Mouse (Mus musculus) layer of hippocampus, adult 8-10 months (tissue): ENCODE data around the gene Zfp207. TPM values are rescaled to one million over a fixed set of nuclear protein-coding genes. Genes with fewer than 3 reads are reported as not detected.
"Not testable (repeated sequence)": the region's sequence is repeated elsewhere in the genome, so short reads cannot be mapped to it uniquely, and the experiment has no call there.

Source experiments
- DNase-seq, 2 experiments: peaks; one replicate each; pipeline ENCODE4 v3.0.0; 2022; ENCODE audit warnings: low spot score in 2 of 2
- total RNA-seq, 4 experiments: library from RNA; stranded (reverse); gene quantifications; 2 replicates each; pipeline ENCODE4 v1.2.4; 2022

Zfp207 gene
- total RNA-seq = 100 to 1,000 TPM; 119 to 202 (median 151) TPM

- DNase-seq = peak; percentile 95 to 98
These were observed at the start of gene Zfp207 for GRCm38 (mm10) chr11:80383019-80383625. TSS of gene Zfp207 (plus strand) at chr11:80383279.

DNA sequence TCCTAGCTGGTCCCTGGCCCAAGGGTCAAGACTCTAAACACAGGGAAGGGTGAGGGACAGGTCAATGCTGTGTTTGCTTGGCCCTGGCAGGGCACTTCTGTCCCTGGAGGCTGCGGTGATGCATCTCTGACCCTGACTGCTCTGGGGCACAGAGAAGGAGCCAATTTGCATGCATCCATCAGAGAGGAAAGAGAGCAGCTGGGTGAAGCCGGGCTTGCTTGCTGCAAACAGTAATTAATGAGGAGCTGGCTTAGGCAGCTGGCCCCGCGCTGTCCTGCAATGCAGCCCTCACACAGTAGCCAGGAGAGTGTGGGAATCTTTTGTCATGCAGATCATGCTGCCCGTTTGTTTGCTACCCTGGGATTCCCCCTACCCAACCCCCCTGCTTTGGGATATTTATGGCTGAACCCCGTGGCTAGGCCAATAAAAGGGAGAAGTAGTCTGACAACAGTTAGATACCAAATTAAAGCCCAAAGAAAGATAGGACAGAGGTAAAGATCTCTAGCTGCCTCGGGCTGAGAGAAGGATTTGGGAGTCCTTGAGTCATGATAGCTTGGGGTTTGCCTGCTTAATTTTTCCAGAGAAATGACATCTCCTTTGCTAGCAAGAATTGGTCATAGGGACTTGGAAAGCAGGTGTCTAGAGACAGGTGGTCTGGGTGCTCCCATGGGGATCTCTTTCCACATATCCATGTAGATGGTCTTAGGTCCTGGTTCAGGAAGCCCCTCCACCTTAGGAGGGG lies 47.3 kb upstream of the Zfp207 start:
- no peak for DNase-seq

DNA sequence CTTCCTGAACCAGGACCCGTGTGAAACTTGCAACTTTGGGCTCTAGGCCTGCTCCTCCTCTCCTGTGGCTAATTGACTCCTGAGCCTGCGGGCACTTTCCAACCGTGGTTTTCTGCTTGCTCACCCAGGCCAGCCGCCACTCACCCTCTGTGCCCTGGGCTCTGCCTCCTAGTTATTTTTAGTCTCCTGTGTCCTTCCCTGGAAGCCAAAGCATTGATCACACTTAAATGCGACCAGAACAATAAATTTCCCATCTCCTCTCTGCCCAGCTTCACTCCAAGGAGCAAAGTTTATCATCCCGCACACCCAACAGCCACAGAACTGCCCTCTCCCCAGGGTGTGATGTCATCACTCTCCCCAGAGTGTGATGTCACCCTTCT lies 46.7 kb upstream of the Zfp207 start:
- DNase-seq = no peak

- DNase-seq = no peak
These were observed 40.6 kb upstream of the Zfp207 start for GRCm38 (mm10) chr11:80342482-80342881.

DNA sequence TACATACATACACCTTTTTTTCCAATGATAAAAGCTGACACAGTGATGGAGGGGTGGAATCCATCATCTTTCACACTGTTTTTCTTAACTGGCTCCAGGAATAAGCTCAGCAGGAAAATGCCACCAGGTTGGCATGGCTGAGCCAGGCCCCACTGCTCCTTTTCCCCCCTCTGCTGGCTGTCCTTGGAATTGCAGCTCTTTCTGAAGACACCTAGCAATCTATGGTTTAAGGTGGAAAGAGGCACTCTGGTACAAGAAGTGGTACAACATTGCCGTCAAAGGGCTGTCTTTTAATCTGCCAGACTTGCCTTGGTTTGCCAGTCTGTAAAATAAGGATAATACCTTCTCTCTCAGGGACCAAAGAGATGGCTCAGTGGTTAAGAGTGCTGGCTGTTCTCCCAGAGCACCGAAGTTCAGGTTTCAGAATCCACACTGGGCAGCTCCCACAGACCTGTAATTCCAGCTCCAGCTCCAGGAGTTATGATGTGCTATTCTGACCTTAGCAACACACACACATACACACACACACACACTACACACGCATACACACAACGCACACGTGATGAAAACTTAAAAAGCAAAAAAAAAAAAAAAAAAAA lies 31.1 kb upstream of the Zfp207 start:
- peak; percentile 53 to 85 for DNase-seq

- no peak for DNase-seq
These were observed 28.2 kb upstream of the Zfp207 start for GRCm38 (mm10) chr11:80354832-80355231.

GRCm38 (mm10) chr11:80368949-80369348 lies 14.1 kb upstream of the Zfp207 start:
- DNase-seq = no peak

- no peak for DNase-seq
These were observed 6.4 kb upstream of the Zfp207 start for GRCm38 (mm10) chr11:80376651-80377050.

DNA sequence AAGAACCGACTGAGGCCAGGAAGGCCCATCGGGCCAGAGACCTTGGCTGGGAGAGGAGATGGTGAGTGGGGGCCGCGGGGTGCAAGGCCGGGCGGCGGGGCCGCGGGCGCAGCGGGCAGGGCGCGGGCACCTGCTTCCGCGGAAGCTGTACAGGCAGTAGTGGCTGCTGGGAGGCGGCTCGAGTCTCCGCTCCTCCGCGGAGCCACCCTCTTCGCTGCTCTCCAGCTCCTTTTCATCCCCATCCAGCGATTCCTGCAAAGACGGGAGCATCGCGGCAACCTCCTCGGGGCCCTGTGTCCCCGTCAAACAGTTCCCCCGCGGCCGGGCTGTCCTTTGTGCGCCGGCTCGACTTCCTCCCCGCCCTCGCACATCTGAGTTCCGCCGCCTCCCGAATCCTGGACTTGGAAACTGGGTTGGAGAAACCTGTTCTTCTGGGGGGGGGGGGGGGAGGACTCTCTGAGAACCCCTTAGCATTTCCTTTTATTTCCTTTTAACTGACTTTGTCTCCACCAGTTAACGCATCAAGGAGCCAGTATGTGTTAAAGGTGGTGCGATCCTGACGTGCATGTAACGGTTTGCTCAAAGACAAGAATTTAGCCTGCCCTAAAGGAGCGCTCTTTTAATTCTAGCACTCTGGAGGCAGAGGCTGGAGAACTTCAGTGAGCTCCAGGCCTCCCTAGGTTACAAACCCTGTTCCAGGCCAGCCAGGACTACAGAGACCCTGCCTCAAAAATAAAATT lies 5.2 kb upstream of the Zfp207 start, which contains the start of gene 5730455P16Rik:
5730455P16Rik (minus strand) TSS at position 323 of the 740 bp plus-strand sequence.
- DNase-seq = peak; percentile 66 to 80

GRCm38 (mm10) chr11:80378452-80379068 lies 4.5 kb upstream of the Zfp207 start:
- not testable (repeated sequence) for DNase-seq

GRCm38 (mm10) chr11:80379184-80379583 lies 3.9 kb upstream of the Zfp207 start:
- DNase-seq = not testable (repeated sequence)

GRCm38 (mm10) chr11:80382626-80383018 lies 457 bp upstream of the Zfp207 start:
- DNase-seq = no peak

GRCm38 (mm10) chr11:80383626-80384046 lies 557 bp downstream of the Zfp207 start:
- no peak for DNase-seq

GRCm38 (mm10) chr11:80384461-80384860 lies 1.4 kb downstream of the Zfp207 start:
- DNase-seq = no peak

GRCm38 (mm10) chr11:80385055-80385454 lies 2.0 kb downstream of the Zfp207 start:
- DNase-seq = no peak

GRCm38 (mm10) chr11:80386790-80387189 lies 3.7 kb downstream of the Zfp207 start:
- DNase-seq = no peak

- DNase-seq = no peak
These were observed 6.8 kb downstream of the Zfp207 start for GRCm38 (mm10) chr11:80389885-80390284.

GRCm38 (mm10) chr11:80391407-80392120 lies 8.5 kb downstream of the Zfp207 start:
- DNase-seq = no peak

- DNase-seq = no peak
These were observed 12.9 kb downstream of the Zfp207 start for GRCm38 (mm10) chr11:80395930-80396329.

GRCm38 (mm10) chr11:80396617-80397016 lies 13.5 kb downstream of the Zfp207 start:
- no peak for DNase-seq

DNA sequence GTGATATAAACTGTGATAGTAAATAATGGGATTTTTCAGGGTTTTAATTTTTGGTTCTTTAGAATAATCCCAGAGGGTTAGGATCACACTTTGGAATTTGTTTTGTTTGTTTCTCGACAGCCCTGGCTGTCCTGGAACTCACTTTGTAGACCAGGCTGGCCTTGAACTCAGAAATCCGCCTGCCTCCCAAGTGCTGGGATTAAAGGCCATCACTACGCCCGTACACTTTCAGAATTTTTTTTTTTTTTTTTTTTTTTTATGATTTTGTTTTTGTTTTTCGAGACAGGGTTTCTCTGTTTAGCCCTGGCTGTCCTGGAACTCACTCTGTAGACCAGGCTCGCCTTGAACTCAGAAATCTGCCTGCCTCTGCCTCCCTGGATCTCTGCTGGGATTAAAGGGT lies 24.8 kb downstream of the Zfp207 start:
- DNase-seq = not testable (repeated sequence)
